Mouse (Mus musculus): ENCODE measurements around the gene Xirp1.

DNA sequence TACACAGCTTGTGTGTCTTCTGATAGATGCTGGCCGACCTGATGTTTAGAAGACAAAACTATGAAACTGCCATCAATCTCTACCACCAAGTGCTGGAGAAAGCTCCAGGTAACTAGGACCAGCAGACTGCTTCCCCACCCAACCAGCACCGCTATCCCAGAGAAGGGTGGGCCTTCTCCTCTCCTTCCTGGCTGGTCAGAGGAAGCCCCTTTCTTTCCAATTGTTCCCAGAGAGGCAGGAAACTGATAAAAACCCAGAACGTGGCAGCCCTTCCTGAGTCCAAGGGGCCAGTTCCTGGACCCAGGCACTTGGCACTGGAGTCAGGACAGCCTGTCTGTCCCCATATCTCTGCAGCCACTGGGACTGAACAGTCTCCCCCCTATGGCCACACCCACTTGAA is 59.2 kb downstream of the Xirp1 start:
- TF ChIP-seq POLR2A (IDR thresholded peaks at IDR 0.05; ENCODE audit: borderline replicate concordance, insufficient read depth, low read length) (no peak), CTCF (IDR thresholded peaks at IDR 0.05; ENCODE audit: borderline replicate concordance, insufficient read depth, low read depth, low read length) (no peak)
